Mouse (Mus musculus) erythroblast, embryonic 14.5 days (primary cell): ENCODE data around the gene Ubtd1. TPM values are rescaled to one million over a fixed set of nuclear protein-coding genes. Genes with fewer than 3 reads are reported as not detected.

Source experiments
- H3K27me3 ChIP-seq: 2 replicates; pipeline ENCODE4 v1.6.1; 2012; ENCODE audit warnings: inconsistent platforms; ENCODE audit not compliant: control insufficient read depth
- H3K36me3 ChIP-seq: 2 replicates; pipeline ENCODE4 v1.6.1; 2012; ENCODE audit warnings: mild to moderate bottlenecking, inconsistent platforms; ENCODE audit not compliant: control insufficient read depth
- H3K4me1 ChIP-seq: 2 replicates; pipeline ENCODE4 v1.6.1; 2012; ENCODE audit warnings: inconsistent platforms; ENCODE audit not compliant: control insufficient read depth
- H3K4me3 ChIP-seq: replicated peaks from 2 replicates; pipeline ENCODE3; 2012; ENCODE audit warnings: moderate library complexity, mild to moderate bottlenecking, inconsistent platforms
- H3K9me3 ChIP-seq: 2 replicates; pipeline ENCODE4 v1.6.1; 2012; ENCODE audit warnings: low read length, inconsistent platforms, mixed read lengths; ENCODE audit not compliant: control insufficient read depth
- GATA1 ChIP-seq: IDR thresholded peaks from 2 replicates; pipeline ENCODE4 v1.6.1; 2012; ENCODE audit warnings: low read length, inconsistent platforms, mixed read lengths
- TAL1 ChIP-seq: IDR thresholded peaks from 3 replicates; pipeline ENCODE4 v1.6.1; 2012; ENCODE audit warnings: low read length, inconsistent platforms, mixed read lengths
- polyA plus RNA-seq: library from polyadenylated mRNA; stranded (reverse); fragments of >175 nt; gene quantifications from 2 replicates; pipeline ENCODE4 v1.2.3, GENCODE M21; 2012

Gene Ubtd1
- polyA plus RNA-seq, result 0.10 and 0.30 TPM in 2 replicates

DNA sequence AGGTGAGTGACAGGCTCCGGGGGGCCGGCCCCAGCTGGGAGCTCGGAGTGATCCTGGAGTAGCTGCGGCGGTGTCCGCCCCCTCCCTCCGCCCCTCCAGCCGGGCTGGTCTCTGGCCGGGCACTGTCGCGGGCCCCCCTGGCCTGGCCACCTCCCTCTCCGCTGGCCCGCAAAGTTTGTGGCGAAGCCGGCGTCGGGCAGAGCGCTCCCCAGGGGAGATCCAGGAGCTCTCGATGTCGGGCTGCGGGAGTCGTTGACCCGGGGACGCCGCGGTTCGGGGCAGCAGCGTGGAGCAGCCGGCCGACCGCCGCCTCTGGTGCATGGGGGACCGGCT is at the start of gene Ubtd1:
Gene Ubtd1 (plus strand): TSS at position 169 of the 333 bp plus-strand sequence.
- TF ChIP-seq TAL1 (no peak), GATA1 (no peak)
- Histone ChIP-seq H3K27me3 (peaks cover 39% of the 10 kb centered on the region), H3K4me3 (peak within 1 kb of the TSS; percentile 78), H3K9me3 (no peaks in the 10 kb centered on the region; the same call in 1 of the 2 replicates), H3K4me1 (peaks cover 37% of the 10 kb centered on the region), H3K36me3 (peaks cover 18% of the 10 kb centered on the region)

DNA sequence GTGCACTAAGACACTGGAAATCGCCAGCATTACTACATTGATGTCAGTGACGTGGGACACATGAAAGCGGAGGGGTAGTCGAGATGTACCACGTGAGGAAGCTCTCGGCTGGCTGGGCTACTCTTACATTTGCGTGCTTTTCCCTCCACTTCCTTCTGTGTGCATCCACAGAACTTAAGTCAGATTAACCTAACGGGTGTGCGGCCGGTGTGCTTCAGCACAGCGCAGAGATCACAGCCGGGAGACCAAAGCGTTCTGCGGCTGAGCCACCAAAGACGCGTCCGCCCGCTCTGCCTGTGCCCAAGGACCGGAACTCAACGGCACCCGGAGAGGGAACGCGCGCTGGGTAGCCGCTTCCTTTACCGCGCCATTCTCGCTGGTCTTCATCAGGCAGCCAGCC is 48.9 kb upstream of the Ubtd1 start:
- Histone ChIP-seq H3K4me1 (peaks cover 38% of the 10 kb centered on the region), H3K36me3 (peaks cover 49% of the 10 kb centered on the region), H3K27me3 (no peaks in the 10 kb centered on the region), H3K9me3 (no peaks in the 10 kb centered on the region), H3K4me3 (peak overlapping the region; percentile 98)
- TF ChIP-seq TAL1 (no peak), GATA1 (no peak)

DNA sequence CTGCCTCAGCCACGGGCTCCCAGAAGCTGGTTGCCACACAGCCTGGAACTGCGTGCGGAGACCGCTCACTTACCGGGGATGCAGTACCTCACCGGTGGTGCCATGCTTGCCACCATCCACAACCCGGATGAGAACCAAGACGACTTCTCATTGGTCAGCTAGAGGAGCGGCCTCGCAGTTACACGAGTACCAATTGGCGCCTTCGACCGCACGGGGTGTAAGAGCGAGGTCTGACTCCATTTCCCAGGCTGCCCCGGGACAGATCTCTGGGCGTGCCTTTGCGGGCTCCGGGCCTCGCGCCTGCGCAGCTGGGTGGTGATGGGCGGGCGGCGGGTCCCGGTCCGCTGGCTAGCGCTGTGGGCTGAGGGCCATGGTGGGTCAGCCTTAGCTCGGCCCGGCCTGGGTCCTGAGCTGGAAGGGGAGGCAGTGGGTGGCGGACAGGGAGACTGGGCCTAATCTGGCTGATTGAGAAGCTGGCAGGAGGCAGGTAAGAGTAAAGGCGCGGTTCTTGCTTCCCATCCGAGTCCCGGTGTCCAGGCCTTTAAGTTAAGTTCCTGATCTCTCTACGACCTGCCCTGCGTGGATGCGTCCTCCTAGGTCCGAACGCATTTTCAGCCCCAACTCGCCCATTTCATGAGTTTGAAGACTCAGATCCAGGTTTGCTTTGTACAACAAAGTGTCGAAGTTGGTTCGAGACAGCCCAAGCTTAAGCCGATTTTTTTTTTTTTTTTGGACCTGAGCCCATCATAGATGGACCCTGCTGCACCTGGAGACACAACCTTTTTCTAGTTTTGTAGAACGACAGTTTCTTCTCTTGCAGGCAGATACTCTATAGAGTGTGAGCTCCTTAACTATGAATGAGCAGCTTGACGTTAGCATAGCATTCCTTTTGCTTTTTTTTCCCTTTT is 48.1 kb upstream of the Ubtd1 start, which contains the start of the genes Exosc1 and Zdhhc16:
Gene Exosc1 (minus strand): TSS at position 245 of the 908 bp plus-strand sequence.
Gene Zdhhc16 (plus strand): TSS at position 302 of the 908 bp plus-strand sequence.
- H3K9me3 ChIP-seq, result no peaks in the 10 kb centered on the region
- peaks cover 38% of the 10 kb centered on the region for H3K4me1 ChIP-seq
- peaks cover 49% of the 10 kb centered on the region for H3K36me3 ChIP-seq
- TF ChIP-seq TAL1 (no peak), GATA1 (no peak)
- H3K27me3 ChIP-seq, result no peaks in the 10 kb centered on the region
- H3K4me3 ChIP-seq, result peak within 1 kb of the TSS; percentile 98

DNA sequence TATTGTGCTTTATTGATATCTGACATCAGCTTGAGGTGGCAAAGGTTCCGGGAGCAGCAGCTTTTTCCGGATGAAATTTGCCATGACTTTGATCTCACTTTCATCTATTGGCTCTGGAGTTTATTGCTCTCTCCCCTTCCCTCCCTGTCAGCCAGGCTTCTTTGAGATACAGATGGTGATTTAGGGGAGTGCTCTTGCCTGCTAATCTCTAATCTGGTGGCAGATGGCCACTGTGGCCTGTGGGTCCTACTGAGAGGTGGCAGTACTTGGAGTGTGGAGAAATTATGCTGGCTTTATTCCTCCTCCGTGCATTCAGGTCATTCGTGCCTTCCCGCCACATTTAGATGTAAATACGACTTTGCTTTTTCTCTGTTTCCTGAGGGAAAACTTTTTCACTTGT is 47.4 kb upstream of the Ubtd1 start:
- Histone ChIP-seq H3K4me3 (peak overlapping the region; percentile 98), H3K4me1 (peaks cover 38% of the 10 kb centered on the region), H3K9me3 (no peaks in the 10 kb centered on the region), H3K36me3 (peaks cover 47% of the 10 kb centered on the region), H3K27me3 (no peaks in the 10 kb centered on the region)
- no peak; the same call in 2 of the 3 replicates for TF ChIP-seq TAL1
- TF ChIP-seq GATA1, result 0 out of 2 replicates have a peak, but pooled peaks have one; percentile 28

DNA sequence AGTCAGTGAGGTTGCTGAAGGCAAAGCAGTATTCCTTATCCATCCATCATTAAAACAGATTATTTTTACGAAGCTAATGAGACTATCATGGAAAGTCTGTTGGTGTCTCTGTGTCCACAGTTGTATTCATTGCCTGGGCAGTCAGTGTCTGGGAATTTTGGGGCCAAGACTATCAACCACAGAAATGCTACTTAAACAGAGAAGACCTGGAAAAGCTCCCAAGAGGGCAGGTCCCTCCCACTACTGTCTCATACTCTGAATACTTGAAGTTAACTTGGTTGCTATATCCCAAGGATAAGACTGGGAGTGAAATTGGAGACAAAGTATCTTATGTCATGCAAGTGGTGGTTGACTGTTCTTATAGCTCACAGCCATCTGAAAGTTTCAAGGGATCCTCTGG is 45.6 kb upstream of the Ubtd1 start:
- TF ChIP-seq TAL1, result no peak
- TF ChIP-seq GATA1, result no peak
- Histone ChIP-seq H3K4me1 (peaks cover 33% of the 10 kb centered on the region), H3K9me3 (no peaks in the 10 kb centered on the region), H3K36me3 (peaks cover 52% of the 10 kb centered on the region), H3K4me3 (no peak overlapping the region), H3K27me3 (no peaks in the 10 kb centered on the region)

DNA sequence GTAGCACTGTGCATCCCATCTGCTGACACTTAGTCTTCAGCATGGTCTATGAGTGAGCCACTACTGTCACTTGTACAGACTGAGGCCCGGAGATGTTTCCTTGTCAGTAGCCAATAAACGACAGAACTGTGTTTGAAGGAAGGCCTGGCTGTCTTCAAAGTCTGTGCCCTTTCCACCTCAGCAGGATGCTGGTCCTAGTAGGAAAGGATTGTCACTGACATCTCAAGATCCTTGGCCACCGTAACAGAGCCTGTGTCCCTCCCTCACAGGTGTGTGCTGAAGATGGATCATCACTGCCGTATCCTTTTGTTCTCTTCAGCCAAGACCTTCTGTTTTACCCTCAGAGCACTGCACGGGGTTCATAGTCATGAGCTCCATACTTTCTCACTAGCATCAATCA is 43.0 kb upstream of the Ubtd1 start:
- Histone ChIP-seq H3K27me3 (no peaks in the 10 kb centered on the region), H3K36me3 (peaks cover 74% of the 10 kb centered on the region), H3K4me1 (peaks cover 15% of the 10 kb centered on the region), H3K9me3 (no peaks in the 10 kb centered on the region), H3K4me3 (no peak overlapping the region)
- TF ChIP-seq TAL1 (no peak), GATA1 (no peak)

DNA sequence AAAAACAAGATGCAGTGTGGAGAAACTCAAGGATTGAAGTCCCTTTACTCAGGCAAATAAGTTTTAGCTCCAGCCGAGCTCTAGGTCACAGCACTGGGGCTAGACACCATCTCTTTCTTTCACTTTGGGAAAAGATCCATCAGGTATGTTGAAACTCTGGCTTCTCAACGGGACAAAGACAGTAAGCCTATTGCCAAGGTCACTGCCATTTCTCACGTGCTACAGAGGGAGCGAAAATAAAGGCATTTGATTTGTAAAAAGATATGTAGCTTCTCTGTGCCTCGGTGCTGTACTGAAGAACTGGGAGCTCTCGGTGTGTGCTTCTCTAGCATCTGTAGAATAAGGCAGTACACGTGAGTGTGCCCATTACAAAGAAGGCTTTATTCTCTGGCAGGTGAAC is 37.7 kb upstream of the Ubtd1 start:
- H3K9me3 ChIP-seq, result no peaks in the 10 kb centered on the region
- TF ChIP-seq TAL1 (no peak), GATA1 (no peak)
- no peak overlapping the region for H3K4me3 ChIP-seq
- H3K4me1 ChIP-seq, result peaks cover 3% of the 10 kb centered on the region
- H3K27me3 ChIP-seq, result no peaks in the 10 kb centered on the region
- peaks cover 97% of the 10 kb centered on the region for H3K36me3 ChIP-seq

DNA sequence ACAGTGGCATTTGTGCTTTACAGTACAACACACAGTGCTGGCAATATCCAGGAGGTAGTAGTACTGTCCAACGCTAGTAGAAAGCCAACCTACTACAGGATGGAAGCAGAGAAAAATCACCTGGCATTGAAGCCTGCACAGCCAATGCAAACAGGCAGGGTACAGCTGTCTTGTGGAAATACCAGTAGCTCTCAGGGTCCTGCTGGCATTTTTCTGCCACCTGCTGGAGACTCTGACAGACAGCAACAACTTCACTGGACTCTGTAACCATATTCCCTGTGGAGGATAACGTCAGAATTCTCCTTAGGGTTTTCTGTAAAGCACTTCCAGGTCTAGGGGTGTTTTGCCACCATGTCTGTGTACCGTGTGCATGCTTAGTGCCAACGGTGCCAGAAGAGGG is 29.3 kb upstream of the Ubtd1 start:
- no peaks in the 10 kb centered on the region for H3K27me3 ChIP-seq
- peaks cover 98% of the 10 kb centered on the region for H3K36me3 ChIP-seq
- H3K4me3 ChIP-seq, result no peak overlapping the region
- no peaks in the 10 kb centered on the region for H3K9me3 ChIP-seq
- TF ChIP-seq TAL1 (no peak), GATA1 (no peak)
- peaks cover under 1% of the 10 kb centered on the region for H3K4me1 ChIP-seq

DNA sequence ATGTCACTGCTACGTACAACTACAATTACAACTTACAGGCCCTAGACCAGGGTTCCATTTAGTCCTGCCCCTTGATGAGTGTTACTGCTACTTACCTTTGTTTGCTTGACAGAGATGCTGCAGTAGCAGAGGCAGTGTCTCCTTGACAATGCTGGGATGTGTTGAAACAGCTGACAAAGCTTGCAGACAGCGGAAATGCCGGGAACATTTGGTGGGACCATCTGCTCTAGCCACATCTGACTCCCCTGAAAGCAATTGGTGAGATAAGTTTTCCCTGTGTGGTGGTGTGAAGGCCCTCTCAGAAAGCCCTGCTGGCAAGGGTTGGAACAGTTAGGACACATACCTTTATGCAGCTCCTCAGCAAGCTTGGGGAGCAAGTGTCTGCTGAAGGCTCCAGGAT is 28.0 kb upstream of the Ubtd1 start:
- Histone ChIP-seq H3K9me3 (no peaks in the 10 kb centered on the region), H3K4me1 (no peaks in the 10 kb centered on the region), H3K36me3 (peaks cover 98% of the 10 kb centered on the region), H3K27me3 (no peaks in the 10 kb centered on the region), H3K4me3 (no peak overlapping the region)
- no peak for TF ChIP-seq TAL1
- TF ChIP-seq GATA1, result no peak
